Mouse (Mus musculus) thymus, postnatal 0 days (tissue): ENCODE data around the gene Nxpe3. TPM values are rescaled to one million over a fixed set of nuclear protein-coding genes. Genes with fewer than 3 reads are reported as not detected.
"Not testable (repeated sequence)": the region's sequence is repeated elsewhere in the genome, so short reads cannot be mapped to it uniquely, and the experiment has no call there.

Experiments
- DNase-seq: peaks from one replicate; pipeline ENCODE4 v3.0.0-alpha.2; 2015; ENCODE audit warnings: low spot score
- polyA plus RNA-seq: library from polyadenylated mRNA; unstranded; fragments of >200 nt; fragmentation: Nextera tagmentation; extraction: Ambion mirVana; gene quantifications from 2 replicates; pipeline ENCODE4 v1.2.1, GENCODE M21; 2015

Nxpe3 gene
- polyA plus RNA-seq, 1 experiment from 2014 or later = 2.2 TPM

DNA sequence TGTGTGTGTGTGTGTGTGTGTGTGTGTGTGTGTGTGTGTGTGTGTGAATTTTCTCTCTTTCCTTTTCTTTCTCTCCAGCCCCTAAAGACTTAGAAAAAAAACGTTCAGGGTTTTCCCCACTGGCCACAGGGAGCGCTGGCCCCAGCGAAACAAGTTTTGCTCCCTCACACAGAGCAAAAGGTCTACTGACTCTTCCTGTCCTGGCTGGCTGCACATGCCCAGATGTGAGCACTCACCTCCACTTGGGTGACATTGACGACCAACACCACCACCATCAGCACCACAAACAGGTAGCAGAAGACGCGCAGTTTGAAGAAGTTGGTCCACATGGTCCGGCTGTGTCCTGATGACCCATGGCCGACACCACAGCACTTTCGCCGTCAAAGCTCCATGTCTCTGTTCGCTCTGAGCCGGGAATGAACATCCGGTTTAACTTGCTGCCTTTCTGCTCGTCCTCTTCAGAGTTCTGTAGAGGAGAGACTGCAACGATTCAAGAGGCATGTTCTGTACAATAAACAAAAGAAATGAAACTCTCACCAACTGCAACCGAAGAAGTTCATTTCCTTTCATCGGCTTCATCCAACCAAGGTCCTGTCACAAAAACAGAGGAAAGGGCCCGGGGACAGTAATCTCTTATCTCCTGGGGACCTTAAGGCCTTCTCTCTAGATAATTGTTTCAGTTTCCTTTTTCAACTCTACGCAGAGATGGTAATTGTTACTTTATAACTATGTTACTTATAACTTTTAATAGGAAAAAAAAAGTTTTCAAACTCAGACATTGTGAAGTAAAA lies 4.5 kb downstream of the Nxpe3 start:
- DNase-seq = no peak

DNA sequence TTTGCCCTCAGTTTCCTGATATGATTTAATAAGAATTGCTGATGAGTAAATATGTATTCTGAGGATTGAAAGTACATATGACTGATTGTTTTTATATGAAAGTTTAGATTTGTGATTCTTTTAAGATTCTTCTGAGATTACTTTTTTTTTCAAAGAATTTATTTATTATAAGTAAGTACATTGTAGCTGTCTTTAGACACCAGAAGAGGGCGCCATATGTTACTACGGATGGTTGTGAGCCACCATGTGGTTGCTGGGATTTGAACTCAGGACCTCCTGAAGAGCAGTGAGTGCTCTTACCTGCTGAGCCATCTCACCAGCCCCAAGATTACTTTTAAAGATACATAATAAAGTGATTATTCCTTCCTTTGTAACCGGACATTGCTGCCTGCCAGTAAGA lies 5.6 kb downstream of the Nxpe3 start:
- DNase-seq = no peak

- DNase-seq = no peak
Observed at GRCm38 (mm10) chr16:55888584-55888960, 6.5 kb downstream of the Nxpe3 start.

DNA sequence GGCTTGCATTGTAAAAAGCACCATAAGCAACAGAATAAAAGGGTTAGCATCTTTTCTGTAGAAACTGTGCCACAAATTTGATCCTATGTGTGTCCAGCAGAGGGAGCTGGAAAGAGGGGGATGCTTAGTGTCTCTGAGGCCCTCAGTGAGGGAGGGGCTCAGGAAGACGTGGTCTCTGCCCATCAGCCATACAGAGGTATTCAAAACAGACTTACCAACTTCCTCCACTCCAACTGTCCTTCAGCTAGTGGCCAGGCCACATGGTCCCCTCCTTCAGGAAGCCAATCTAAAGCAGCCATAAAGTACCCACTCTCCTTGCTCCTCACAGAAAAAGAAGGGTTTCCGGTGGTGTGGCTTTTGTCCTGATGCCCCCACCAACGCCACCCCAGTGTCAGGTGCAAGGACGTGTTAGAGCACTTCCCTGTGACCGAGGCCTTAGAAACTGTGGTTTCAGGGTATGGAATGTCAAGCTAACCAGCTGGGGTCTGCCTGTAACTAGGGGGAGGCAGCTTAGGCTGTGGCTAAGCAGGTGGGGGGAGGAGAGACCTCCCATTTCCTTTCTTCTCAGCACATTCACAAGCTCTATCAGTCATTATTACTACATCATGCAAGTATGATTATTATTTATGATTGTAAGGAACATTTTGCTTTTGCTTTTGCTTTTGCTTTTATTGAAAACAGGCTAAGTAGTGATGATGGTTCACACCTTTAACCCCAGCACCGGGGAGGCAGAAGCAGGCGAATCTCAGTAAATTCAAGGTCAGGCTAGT lies 7.1 kb downstream of the Nxpe3 start:
- peak; percentile 74 for DNase-seq

DNA sequence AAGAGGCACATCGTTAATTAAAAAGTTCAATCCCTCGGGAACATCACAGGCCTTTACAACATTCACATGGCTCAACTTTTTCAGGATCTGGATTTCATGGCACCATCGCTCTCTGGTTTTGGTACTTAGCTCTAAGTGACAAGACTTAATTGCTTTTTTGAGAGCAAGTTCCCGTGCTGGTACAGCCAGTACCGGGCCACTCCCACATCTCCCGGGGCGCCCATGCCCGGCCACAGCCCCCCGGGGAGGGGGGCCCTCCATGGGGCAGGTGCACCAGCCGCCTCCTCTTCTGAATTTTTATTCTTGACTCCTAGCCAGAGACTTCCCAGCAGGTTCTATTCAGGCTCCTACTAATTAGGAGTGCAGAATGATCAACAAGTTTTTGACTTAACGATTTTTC lies 10.8 kb downstream of the Nxpe3 start:
- no peak for DNase-seq

DNA sequence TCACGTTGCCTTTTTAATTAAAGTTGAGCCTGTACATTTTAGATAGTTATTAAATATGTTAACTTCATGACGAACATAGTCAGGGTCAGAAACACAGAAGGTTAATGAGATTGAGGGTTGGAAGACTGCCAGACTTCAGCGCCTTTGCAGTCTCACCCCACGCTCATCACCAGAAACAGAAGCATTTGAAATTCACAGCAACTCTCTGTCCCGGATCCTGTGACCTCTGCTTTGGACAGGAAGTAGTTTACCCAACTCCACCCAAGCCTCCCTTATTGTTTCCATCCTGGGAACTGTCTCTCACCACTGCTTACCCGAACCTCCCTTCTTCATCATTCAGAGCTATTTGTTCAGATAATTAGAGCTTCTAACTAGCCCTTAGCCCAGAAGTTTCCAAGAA lies 19.1 kb downstream of the Nxpe3 start:
- no peak for DNase-seq

GRCm38 (mm10) chr16:55863832-55864231 lies 31.3 kb downstream of the Nxpe3 start:
- no peak for DNase-seq

- peak; percentile 80 for DNase-seq
Observed at GRCm38 (mm10) chr16:55863149-55863815, 31.8 kb downstream of the Nxpe3 start.

- DNase-seq = no peak
Observed at GRCm38 (mm10) chr16:55861104-55861503, 34.0 kb downstream of the Nxpe3 start.

GRCm38 (mm10) chr16:55859421-55859820 lies 35.7 kb downstream of the Nxpe3 start:
- not testable (repeated sequence) for DNase-seq

- DNase-seq = peak; percentile 80
Observed at GRCm38 (mm10) chr16:55858465-55858864, 36.6 kb downstream of the Nxpe3 start.

DNA sequence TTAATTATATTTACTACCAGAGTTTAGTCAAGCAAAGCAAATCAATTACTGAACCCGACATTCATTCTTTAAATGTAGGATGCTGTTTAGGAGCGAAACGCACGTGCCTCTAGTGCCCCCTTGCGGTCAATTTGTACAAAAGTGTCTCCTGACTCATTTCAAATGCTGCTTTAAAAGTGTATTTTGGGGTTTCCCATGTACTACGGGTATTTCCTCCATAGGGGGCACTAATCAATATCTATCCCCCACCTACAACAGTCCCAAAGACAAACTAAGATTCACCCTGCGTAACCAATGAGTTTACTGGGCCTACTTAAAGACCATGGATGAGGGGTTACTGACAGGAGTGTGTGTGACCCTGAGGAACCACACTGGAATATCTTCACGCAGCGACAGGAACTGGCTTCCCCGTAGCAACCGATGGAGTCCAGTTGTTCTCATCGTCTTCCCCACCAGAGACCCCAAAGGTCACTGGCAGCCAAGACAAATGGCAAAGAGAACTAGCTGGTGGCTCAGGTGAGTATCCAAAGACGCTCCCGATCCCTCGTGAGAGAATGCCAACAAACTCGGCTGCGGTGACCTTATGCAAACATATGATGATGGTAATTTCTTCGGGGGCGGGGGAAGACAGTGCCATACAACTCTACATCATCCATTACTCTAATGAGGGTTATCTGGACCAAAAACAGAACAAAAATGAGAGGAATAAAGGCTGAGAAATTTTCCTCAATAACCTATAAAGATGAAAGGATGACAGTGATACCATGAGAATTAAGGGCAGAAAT lies 42.0 kb downstream of the Nxpe3 start:
- peak; percentile 85 for DNase-seq

DNA sequence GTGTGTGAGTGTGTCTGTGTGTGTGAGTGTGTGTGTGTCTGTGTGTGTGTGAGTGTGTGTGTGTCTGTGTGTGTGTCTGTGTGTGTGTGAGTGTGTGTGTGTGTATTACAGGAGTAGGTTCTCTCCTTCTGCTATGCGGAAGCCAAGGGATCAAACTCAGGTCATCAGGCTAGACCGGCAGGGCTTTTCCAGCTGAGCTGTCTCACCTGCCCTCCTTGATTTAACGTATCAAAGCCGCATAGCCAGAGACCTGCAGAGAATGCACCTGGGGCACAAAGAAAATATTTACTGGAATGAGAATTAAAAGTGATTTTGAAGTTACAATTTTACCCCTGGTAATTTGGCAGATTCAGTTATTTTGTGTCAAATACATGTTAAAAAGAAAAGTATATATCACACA lies 42.6 kb downstream of the Nxpe3 start:
- no peak for DNase-seq

- DNase-seq = no peak
Observed at GRCm38 (mm10) chr16:55850485-55850884, 44.6 kb downstream of the Nxpe3 start.

- no peak for DNase-seq
Observed at GRCm38 (mm10) chr16:55847679-55848078, 47.4 kb downstream of the Nxpe3 start.

DNA sequence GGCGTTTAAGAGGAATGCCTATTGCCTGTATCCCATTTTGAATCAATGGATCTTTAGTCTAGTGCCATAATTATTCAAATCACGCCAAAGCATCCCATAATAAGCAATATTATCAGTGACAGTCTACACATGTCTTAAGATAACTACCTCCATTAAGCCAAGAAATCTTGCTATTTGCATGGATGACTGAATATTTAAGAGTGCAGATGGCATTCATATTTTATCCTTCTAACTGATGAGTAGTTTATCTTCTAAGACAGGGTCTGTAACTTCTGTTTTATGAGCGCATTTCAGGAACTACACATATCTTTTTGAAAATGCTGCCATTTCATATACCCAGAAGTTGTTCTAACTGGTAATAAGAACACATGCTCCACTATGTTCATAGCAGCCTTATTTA lies 50.2 kb downstream of the Nxpe3 start:
- DNase-seq = no peak

DNA sequence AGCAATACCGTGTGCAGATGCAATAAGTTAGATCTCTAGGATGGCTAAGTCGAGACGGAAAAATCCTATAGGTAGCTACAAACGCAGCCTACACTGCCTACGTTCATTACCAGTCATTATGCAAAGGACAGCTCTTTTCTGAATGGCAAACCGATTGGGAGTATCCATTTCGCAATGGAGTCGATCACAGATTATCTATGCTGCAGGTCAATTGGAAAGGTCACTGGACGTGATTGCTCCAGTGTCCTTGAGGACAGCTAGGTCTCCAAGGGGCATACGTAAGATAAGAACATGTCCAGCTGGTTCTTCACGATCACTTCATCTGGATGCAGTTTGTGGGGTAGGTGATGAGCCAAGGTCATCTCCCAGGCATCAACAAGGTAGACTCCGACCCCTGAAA lies 51.2 kb downstream of the Nxpe3 start:
- DNase-seq = no peak

DNA sequence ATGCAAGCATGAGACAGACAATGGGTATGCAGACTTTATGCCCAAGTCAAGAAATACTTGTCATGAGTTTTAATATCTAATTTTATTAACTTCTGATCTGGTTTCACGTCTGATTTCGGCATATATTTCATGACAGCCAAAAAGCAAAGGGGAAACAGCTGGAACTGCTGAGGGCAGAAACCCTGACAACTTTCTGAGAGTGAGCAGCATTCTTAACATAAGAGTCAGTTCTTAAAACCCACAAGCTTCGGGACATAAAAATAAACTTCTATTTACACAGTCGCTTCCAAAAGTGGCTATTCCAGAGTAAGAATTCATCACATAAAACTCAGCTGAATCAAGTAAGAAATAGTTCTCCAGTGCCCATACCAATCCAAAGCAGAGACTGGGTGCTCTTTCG lies 52.0 kb downstream of the Nxpe3 start:
- DNase-seq = no peak

DNA sequence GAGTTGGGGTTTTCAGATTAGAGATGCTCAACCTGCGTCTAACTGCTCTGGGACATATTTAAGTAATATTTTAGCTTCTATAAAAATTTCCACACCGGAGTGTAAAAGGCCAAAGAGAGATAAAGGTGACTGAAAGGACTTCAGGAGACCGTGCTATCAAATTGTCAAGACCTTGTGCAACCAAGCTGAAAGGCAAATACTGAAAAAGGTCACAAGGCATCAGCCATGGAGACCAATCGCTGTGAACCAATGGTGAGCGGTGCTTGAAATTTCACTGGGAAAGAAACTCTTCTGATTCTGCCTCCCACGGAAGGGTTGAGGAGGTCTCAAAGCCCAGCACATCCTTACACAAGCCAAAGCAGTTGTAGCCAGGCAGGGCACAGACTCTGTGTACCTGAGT lies 53.6 kb downstream of the Nxpe3 start:
- no peak for DNase-seq

GRCm38 (mm10) chr16:55838510-55839474 lies 56.3 kb downstream of the Nxpe3 start, which contains the start of gene Nfkbiz:
TSS of gene Nfkbiz (minus strand) at chr16:55838899.
- peak; percentile 59 for DNase-seq
